Comparison of ENCODE assay signal across 28 mouse cellular contexts in the genomic region with DNA sequence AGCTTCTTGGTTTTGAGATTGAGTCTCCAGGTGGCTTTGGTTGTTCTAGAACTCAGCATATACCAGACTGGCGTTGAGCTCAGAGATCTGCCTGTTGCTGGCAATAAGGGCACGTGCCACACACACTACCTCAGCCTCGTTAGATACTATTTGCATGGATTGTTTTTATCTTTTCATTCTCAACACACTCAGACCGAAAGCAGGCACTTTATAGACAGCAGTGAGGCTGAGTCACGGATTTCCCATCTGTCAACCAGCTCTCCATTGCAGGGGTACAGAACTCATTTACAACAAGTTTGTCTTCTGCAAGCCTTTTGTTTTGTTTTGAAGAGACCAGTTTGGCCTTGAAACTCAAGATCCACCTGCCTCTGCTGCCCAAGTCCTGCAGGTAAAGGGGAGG. TPM values are rescaled to one million over a fixed set of nuclear protein-coding genes. Genes with fewer than 3 reads are reported as not detected.
"Had no signal": no experiment of that assay in that cellular context is flagged by ENCODE, and none has a peak within 500 bp of the region (broad histone marks: within the 10 kb centered on the region; RNA-seq: fewer than 3 reads in every experiment).

No protein-coding gene starts in this region.

- H3K4me3 ChIP-seq: gastrocnemius, adult 2 months; heart, embryonic 10.5 days; heart, embryonic 12.5 days; hindbrain, embryonic 10.5 days; hindbrain, embryonic 12.5 days; intestine, embryonic 15.5 days; left cerebral cortex, adult 2 months; limb, embryonic 10.5 days; limb, embryonic 12.5 days; liver, embryonic 13.5 days; liver, embryonic 15.5 days had no signal

- H3K27me3 ChIP-seq: heart, embryonic 12.5 days; hindbrain, embryonic 12.5 days; intestine, embryonic 15.5 days; limb, embryonic 12.5 days; liver, embryonic 13.5 days; liver, embryonic 15.5 days had no signal

- H3K27ac ChIP-seq: gastrocnemius, adult 2 months; heart, embryonic 10.5 days; hindbrain, embryonic 10.5 days; hindbrain, embryonic 12.5 days; hindbrain, embryonic 14.5 days; intestine, embryonic 15.5 days; left cerebral cortex, adult 2 months; limb, embryonic 10.5 days; limb, embryonic 12.5 days; liver, embryonic 13.5 days; liver, embryonic 15.5 days had no signal

- DNase-seq: gastrocnemius, adult 2 months; gastrocnemius, postnatal 10 days; gastrocnemius, postnatal 25 days; heart, adult 18-20 months; heart, postnatal 10 days; heart, postnatal 4 days; kidney, adult 18-20 months; kidney, adult 8-10 months; kidney, postnatal 10 days; kidney, postnatal 25 days; kidney, postnatal 4 days; liver; liver, embryonic 13.5 days; liver, postnatal 0 days had no signal

- ATAC-seq: hindbrain, embryonic 16.5 days; inflammation-experienced regulatory T-cells, adult 6 months; intestine, embryonic 15.5 days; intestine, postnatal 0 days; liver, postnatal 0 days had no signal

- H3K4me1 ChIP-seq: heart, embryonic 10.5 days; heart, embryonic 12.5 days; hindbrain, embryonic 12.5 days; intestine, embryonic 15.5 days; limb, embryonic 10.5 days; limb, embryonic 12.5 days; liver, embryonic 13.5 days; liver, embryonic 15.5 days had no signal

RNA-seq across cellular contexts. Expression of gene Panx2, which starts 37.9 kb away (rescaled TPM):
- total RNA-seq: gastrocnemius, adult 2 months; gastrocnemius, postnatal 25 days; granulocyte monocyte progenitor cell, adult 5-6 weeks had no signal
- polyA plus RNA-seq: inflammation-experienced regulatory T-cells, adult 6 months; liver, embryonic 13.5 days; liver, embryonic 15.5 days; liver, postnatal 0 days had no signal
